Mouse (Mus musculus) liver, embryonic 14 days (tissue): ENCODE measurements around the gene Notch2. TPM values are rescaled to one million over a fixed set of nuclear protein-coding genes. Genes with fewer than 3 reads are reported as not detected.

Experiments
- polyA plus RNA-seq: library from polyadenylated mRNA; depleted of rRNA; stranded (reverse); fragments of >200 nt; gene quantifications from 2 replicates; pipeline ENCODE4 v1.2.3, GENCODE M21; 2012; rRNA removed

The Notch2 gene
- 2.8 and 3.1 TPM in 2 replicates for polyA plus RNA-seq

GRCm38 (mm10) chr3:98013401-98014281 is at the start of gene Notch2:
Gene Notch2, plus strand, starts transcription at chr3:98013527.

GRCm38 (mm10) chr3:98160330-98160729 is 147.0 kb downstream of the Notch2 start, which contains the start of gene Adam30:
Gene Adam30, plus strand, starts transcription at chr3:98160630.

Other genes starting within 250 kb of the Notch2 start
- 3.9 and 4.1 TPM in 2 replicates for gene Pde4dip, start 124.8 kb upstream of the Notch2 start, polyA plus RNA-seq
- 23.8 and 28.3 TPM in 2 replicates for gene Sec22b, start 112.3 kb upstream of the Notch2 start, polyA plus RNA-seq
- gene Adam30, start 147.1 kb downstream of the Notch2 start, polyA plus RNA-seq = not detected in 2 replicates
- not detected in 2 replicates for gene Reg4, start 208.6 kb downstream of the Notch2 start, polyA plus RNA-seq